Mouse (Mus musculus) ES-E14 (cell line): ENCODE data around the gene Usp35.

Source experiments
- CHD2 ChIP-seq: IDR thresholded peaks from 2 replicates; pipeline ENCODE4 v1.6.1; 2014; ENCODE audit warnings: mild to moderate bottlenecking, low read depth, low read length, inconsistent platforms
- ZC3H11A ChIP-seq: IDR thresholded peaks from 2 replicates; pipeline ENCODE4 v1.6.1; 2012; ENCODE audit warnings: low read depth, mild to moderate bottlenecking, inconsistent platforms, low read length, borderline replicate concordance
- ZNF384 ChIP-seq: IDR thresholded peaks from 2 replicates; pipeline ENCODE4 v1.6.1; 2012; ENCODE audit warnings: low read depth, low read length, inconsistent platforms

DNA sequence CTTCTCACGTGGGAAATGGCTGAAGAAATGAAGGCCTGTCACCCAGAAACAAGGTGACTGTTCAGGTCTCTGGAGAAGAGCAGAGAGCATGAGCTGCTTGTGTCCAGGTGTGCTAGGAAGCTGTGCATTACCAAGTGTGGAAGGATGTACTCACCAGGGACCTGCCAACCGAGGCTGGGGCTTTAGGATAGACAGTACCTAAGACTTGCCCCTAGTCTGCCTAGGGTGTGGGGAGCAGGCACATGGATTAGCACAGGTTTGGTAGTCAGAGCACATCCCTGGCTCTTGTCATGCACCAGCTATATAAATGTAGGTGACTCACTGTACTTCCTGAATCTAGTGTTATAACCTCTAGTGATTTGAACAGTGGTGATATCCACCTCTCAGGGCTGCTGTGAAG, 28.2 kb downstream of the Usp35 start:
- TF ChIP-seq CHD2 (no peak), ZC3H11A (no peak), ZNF384 (no peak)
